Mouse (Mus musculus): ENCODE measurements around the gene Naa30.

DNA sequence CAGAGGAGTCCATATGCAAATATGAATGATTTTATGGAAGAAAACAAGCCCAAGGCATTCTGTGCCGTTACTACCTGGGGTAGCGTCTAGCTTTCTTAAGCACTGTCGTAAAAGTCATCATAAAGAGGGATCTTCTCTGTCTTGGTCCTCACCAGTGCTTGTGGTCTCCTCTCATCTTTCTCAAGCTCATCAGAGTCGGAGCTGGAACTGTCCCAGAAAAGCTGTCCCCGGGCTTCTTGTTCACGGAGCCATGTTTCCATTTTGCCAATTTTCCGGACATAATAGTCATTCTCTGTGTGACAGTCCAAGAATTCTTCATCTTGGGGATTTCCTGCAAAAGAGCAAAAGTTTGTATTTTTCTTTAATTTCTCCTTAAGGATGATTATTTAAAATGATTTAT lies 54.4 kb downstream of the Naa30 start:
- TF ChIP-seq POLR2A (IDR thresholded peaks at IDR 0.05; ENCODE audit: insufficient read depth, low read depth, low read length), result no peak
- TF ChIP-seq EP300 (IDR thresholded peaks at IDR 0.05; ENCODE audit: insufficient read depth, low read depth, low read length), result no peak
- TF ChIP-seq CTCF (IDR thresholded peaks at IDR 0.05), result no peak

Measured in heart, adult 2 months (tissue).